Mouse (Mus musculus) brain, embryonic 14.5 days (tissue): ENCODE data around the gene Unc119. TPM values are rescaled to one million over a fixed set of nuclear protein-coding genes. Genes with fewer than 3 reads are reported as not detected.

ENCODE experiments used
- DNase-seq: peaks from one replicate; pipeline ENCODE4 v3.0.0-alpha.2; 2011; ENCODE audit warnings: low read depth
- CTCF ChIP-seq: fragments of 200-500 bp; IDR thresholded peaks from 2 replicates; pipeline ENCODE4 v1.5.1; 2012; ENCODE audit warnings: inconsistent platforms, mild to moderate bottlenecking, moderate library complexity, borderline replicate concordance; ENCODE audit not compliant: insufficient read depth, insufficient read length; ENCODE audit errors: extremely low read depth
- POLR2A ChIP-seq: fragments of 200-500 bp; IDR thresholded peaks from 2 replicates; pipeline ENCODE4 v1.6.1; 2012; ENCODE audit warnings: mild to moderate bottlenecking, inconsistent platforms, borderline replicate concordance; ENCODE audit not compliant: poor library complexity, insufficient read depth, insufficient read length, severe bottlenecking; ENCODE audit errors: extremely low read depth
- polyA plus RNA-seq: library from polyadenylated mRNA; depleted of rRNA; stranded (reverse); fragments of >200 nt; gene quantifications from 2 replicates; pipeline ENCODE4 v1.2.3, GENCODE M21; 2012

The Unc119 gene
- polyA plus RNA-seq, 1 experiment: 137 TPM

- TF ChIP-seq CTCF (no peak), POLR2A (no peak)
- DNase-seq: no peak
Observed at GRCm38 (mm10) chr11:78364103-78364502, 20.8 kb downstream of the Unc119 start.

- DNase-seq: no peak
- no peak for TF ChIP-seq POLR2A
Observed at GRCm38 (mm10) chr11:78367456-78368225, 24.4 kb downstream of the Unc119 start.

GRCm38 (mm10) chr11:78370389-78370788 lies 27.1 kb downstream of the Unc119 start:
- no peak for DNase-seq
- TF ChIP-seq POLR2A (no peak), CTCF (no peak)

GRCm38 (mm10) chr11:78371711-78372110 lies 28.4 kb downstream of the Unc119 start:
- TF ChIP-seq POLR2A (no peak), CTCF (no peak)
- no peak for DNase-seq

GRCm38 (mm10) chr11:78372166-78372565 lies 28.9 kb downstream of the Unc119 start:
- TF ChIP-seq CTCF (no peak), POLR2A (no peak)
- no peak for DNase-seq

GRCm38 (mm10) chr11:78372610-78373009 lies 29.3 kb downstream of the Unc119 start:
- DNase-seq: peak; percentile 13

GRCm38 (mm10) chr11:78374147-78374546 lies 30.9 kb downstream of the Unc119 start:
- no peak for DNase-seq
- TF ChIP-seq POLR2A: no peak
- no peak for TF ChIP-seq CTCF

More at GRCm38 (mm10) chr11:78372610-78373009, 29.3 kb downstream of the Unc119 start:
- TF ChIP-seq CTCF (no peak), POLR2A (no peak)

- TF ChIP-seq POLR2A: no peak
- no peak for TF ChIP-seq CTCF
- DNase-seq: no peak
Observed at GRCm38 (mm10) chr11:78377549-78378159, 34.4 kb downstream of the Unc119 start.

- TF ChIP-seq CTCF (no peak), POLR2A (no peak)
- peak; percentile 18 for DNase-seq
Observed at GRCm38 (mm10) chr11:78380351-78380750, 37.1 kb downstream of the Unc119 start.

- no peak for TF ChIP-seq POLR2A
- no peak for TF ChIP-seq CTCF
Observed at GRCm38 (mm10) chr11:78380996-78381395, 37.7 kb downstream of the Unc119 start.

GRCm38 (mm10) chr11:78382286-78382685 lies 39.0 kb downstream of the Unc119 start:
- no peak for DNase-seq
- TF ChIP-seq POLR2A: no peak
- TF ChIP-seq CTCF: no peak

More at GRCm38 (mm10) chr11:78380996-78381395, 37.7 kb downstream of the Unc119 start:
- no peak for DNase-seq

- TF ChIP-seq CTCF: no peak
- TF ChIP-seq POLR2A: no peak
- no peak for DNase-seq
Observed at GRCm38 (mm10) chr11:78382701-78383100, 39.4 kb downstream of the Unc119 start.

- DNase-seq: no peak
- TF ChIP-seq CTCF (no peak), POLR2A (no peak)
Observed at GRCm38 (mm10) chr11:78385776-78386175, 42.5 kb downstream of the Unc119 start.
